Mouse (Mus musculus): ENCODE data around the gene Prim2. TPM values are rescaled to one million over a fixed set of nuclear protein-coding genes. Genes with fewer than 3 reads are reported as not detected.

Gene Prim2
- polyA plus RNA-seq, 1 experiment, result 15.6 TPM

DNA sequence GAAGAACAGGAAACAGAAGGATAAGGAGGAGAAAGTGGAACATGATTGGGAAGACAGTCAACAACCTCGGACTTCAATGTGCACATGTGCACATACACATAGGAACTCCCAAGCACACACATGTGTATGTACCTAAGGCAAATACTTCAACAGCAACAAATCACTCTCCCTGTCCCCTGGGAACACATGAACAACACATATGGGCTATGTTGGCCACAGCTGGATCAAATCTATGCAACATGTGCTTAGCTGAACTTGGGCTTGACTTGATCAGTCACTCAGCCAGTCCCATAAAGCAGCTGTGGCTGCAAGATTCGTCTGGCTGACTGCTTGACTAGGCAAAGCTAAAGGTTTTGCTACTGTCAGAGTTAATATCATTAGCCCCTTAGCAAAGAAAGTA lies 19.2 kb upstream of the Prim2 start:
- no peak for TF ChIP-seq POLR2A (IDR thresholded peaks at IDR 0.05; ENCODE audit: borderline replicate concordance, low read depth, low read length)
- no peaks in the 10 kb centered on the region for H3K4me1 ChIP-seq (ENCODE audit: control insufficient read depth, insufficient read depth, low read length)
- H3K27ac ChIP-seq (ENCODE audit: insufficient read depth, low read depth, low read length), result no peak overlapping the region
- no peak overlapping the region for H3K4me3 ChIP-seq (ENCODE audit: insufficient read depth, low read length)

DNA sequence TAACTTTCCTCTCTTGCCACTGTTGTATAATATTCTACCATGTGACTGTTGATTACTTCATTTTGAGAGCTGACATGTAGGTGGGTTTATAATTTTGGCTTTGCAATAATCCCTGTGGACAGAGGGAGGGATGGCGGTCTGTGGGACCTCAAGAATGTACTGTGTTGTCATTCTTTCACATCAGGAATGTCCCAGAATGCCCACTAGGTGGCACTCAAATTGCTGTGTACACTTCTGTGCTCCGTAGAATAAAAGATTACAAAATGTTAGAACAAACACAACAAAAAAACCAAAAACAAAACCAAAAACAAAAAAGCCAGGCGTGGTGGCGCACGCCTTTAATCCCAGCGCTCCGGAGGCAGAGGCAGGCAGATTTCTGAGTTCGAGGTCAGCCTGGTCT lies 14.9 kb upstream of the Prim2 start:
- no peaks in the 10 kb centered on the region for H3K4me1 ChIP-seq (ENCODE audit: control insufficient read depth, insufficient read depth, low read length)
- no peak overlapping the region for H3K4me3 ChIP-seq (ENCODE audit: insufficient read depth, low read length)
- no peak overlapping the region for H3K27ac ChIP-seq (ENCODE audit: insufficient read depth, low read depth, low read length)
- TF ChIP-seq POLR2A (IDR thresholded peaks at IDR 0.05; ENCODE audit: borderline replicate concordance, low read depth, low read length), result no peak
- TF ChIP-seq CTCF (IDR thresholded peaks at IDR 0.05; ENCODE audit: low read depth, low read length), result no peak

DNA sequence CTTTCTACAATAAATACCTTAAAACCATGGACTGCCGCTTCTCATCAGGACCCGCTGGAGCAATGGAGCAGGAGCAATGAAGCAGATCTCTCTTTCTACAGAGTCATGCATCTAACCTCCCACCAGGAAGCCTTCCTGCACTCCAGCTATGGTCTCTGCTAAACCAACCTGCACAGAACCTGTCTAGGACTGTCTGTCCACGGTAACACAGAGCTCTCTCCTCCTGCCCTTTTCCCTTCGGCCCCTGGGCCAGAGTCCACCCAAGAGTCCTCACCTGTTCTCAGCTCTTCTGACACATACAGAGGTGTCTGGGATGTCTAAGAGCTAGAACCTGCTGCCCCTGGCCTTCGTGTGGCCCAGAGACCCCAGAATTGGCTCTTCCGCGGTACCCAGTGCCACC lies 11.3 kb upstream of the Prim2 start:
- Histone ChIP-seq H3K4me3 (ENCODE audit: insufficient read depth, low read length) (no peak overlapping the region), H3K4me1 (ENCODE audit: control insufficient read depth, insufficient read depth, low read length) (no peaks in the 10 kb centered on the region), H3K27ac (ENCODE audit: insufficient read depth, low read depth, low read length) (no peak overlapping the region)
- TF ChIP-seq POLR2A (IDR thresholded peaks at IDR 0.05; ENCODE audit: borderline replicate concordance, low read depth, low read length) (no peak), CTCF (IDR thresholded peaks at IDR 0.05; ENCODE audit: low read depth, low read length) (no peak)

DNA sequence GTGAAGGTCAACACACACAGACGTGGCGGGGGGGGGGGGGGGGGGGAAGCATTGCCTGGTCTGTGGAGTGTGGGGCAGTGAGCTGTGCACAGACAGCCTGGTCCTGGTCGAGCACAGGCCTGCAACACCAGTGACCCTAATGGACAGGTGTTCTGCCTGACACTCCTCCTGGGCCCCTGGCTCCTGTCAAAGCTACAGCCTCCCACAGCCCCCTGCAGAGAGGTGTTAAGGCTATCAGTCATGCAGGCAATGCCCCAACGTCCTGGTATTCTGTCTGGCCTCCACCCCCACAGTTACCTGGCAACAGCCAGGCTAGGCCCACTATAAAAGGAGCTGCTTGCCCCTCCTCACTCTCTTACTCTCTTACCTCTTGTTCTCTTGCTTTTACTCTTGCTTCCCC lies 10.8 kb upstream of the Prim2 start:
- Histone ChIP-seq H3K27ac (ENCODE audit: insufficient read depth, low read depth, low read length) (no peak overlapping the region), H3K4me1 (ENCODE audit: control insufficient read depth, insufficient read depth, low read length) (no peaks in the 10 kb centered on the region), H3K4me3 (ENCODE audit: insufficient read depth, low read length) (no peak overlapping the region)
- no peak for TF ChIP-seq CTCF (IDR thresholded peaks at IDR 0.05; ENCODE audit: low read depth, low read length)
- no peak for TF ChIP-seq POLR2A (IDR thresholded peaks at IDR 0.05; ENCODE audit: borderline replicate concordance, low read depth, low read length)

DNA sequence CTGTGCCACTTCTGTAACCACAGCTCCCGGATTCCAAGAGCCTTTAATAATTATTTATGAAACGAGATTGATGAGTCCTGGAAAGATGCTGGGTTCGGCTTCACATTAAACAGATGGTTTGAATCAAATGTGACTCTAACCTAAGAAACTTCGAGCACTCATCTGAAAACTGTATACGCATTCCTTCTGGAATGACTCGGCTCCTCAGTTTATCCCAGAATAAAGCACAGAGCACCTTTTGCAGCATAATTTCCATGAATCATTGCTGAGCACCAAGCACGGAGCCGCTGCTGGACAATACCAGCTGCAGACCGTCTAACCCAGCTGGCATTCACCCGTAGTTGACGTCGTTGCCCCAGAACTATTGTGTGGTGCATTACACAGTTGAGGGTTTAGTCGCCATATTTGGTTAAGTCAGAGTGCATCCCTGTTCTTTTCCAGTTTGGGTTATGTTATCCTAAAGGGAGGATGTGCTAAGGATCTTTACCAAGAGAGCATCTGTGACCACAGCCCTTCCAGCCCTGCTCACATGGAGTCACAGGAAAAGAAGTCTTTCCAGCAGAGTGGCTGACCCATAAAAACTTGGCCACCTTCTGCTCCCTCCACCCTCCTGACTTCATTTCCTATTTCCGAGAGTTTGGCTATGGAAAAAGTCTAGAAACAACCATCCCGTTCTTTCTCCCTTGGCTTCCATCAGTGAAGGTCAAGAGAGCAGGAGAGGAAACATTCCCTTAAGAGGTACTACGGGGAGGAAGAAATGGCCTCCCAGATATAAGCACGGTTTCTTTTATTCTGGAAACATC lies 3.8 kb upstream of the Prim2 start:
- H3K4me1 ChIP-seq (ENCODE audit: control insufficient read depth, insufficient read depth, low read length), result no peaks in the 10 kb centered on the region
- H3K4me3 ChIP-seq (ENCODE audit: insufficient read depth, low read length), result no peak overlapping the region
- H3K27ac ChIP-seq (ENCODE audit: insufficient read depth, low read depth, low read length), result no peak overlapping the region
- TF ChIP-seq POLR2A (IDR thresholded peaks at IDR 0.05; ENCODE audit: borderline replicate concordance, low read depth, low read length), result no peak
- TF ChIP-seq CTCF (IDR thresholded peaks at IDR 0.05; ENCODE audit: low read depth, low read length), result no peak

DNA sequence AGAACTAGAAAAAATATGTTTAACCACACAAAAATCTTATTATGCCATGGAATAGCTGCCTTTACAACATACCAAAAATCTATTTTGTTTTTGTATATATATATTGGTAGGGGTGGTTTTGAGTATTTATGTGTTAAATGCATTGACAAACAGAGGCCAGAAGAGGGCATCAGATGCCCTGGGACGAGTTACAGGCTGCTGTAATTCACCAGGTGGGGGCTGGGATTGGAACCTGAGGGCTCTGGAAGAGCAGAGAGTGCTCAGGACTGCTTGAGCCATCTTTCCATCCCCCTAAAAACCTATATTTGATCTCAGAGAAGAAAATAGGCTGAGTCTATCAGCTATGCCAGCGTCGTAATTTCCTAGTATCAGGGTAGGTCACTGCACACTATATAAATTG lies 2.9 kb upstream of the Prim2 start:
- H3K27ac ChIP-seq (ENCODE audit: insufficient read depth, low read depth, low read length), result no peak overlapping the region
- TF ChIP-seq POLR2A (IDR thresholded peaks at IDR 0.05; ENCODE audit: borderline replicate concordance, low read depth, low read length) (no peak), CTCF (IDR thresholded peaks at IDR 0.05; ENCODE audit: low read depth, low read length) (no peak; the same call in 1 of the 2 replicates)
- H3K4me3 ChIP-seq (ENCODE audit: insufficient read depth, low read length), result no peak overlapping the region
- H3K4me1 ChIP-seq (ENCODE audit: control insufficient read depth, insufficient read depth, low read length), result no peaks in the 10 kb centered on the region

DNA sequence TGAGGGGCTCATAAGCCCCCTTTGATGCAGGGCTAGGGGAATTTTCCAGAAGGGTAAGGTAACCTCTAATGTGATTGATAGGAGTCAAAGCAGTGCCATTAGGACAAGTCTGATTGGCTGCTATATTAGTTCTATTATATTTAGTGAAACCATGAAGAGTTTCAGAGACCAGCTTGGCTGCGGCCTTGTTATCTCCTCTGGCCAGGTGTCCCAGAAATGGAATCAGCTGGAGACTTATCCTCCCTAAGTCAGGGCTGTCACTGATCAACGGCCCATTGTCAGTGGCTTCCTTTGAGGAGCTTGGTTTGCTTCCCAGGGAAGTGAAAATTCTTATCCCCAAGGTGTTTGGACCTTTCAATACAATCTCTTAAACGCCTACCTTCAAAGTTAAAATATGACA lies 2.5 kb upstream of the Prim2 start:
- Histone ChIP-seq H3K27ac (ENCODE audit: insufficient read depth, low read depth, low read length) (no peak overlapping the region), H3K4me1 (ENCODE audit: control insufficient read depth, insufficient read depth, low read length) (no peaks in the 10 kb centered on the region), H3K4me3 (ENCODE audit: insufficient read depth, low read length) (no peak overlapping the region)
- no peak for TF ChIP-seq CTCF (IDR thresholded peaks at IDR 0.05; ENCODE audit: low read depth, low read length)
- TF ChIP-seq POLR2A (IDR thresholded peaks at IDR 0.05; ENCODE audit: borderline replicate concordance, low read depth, low read length), result no peak

DNA sequence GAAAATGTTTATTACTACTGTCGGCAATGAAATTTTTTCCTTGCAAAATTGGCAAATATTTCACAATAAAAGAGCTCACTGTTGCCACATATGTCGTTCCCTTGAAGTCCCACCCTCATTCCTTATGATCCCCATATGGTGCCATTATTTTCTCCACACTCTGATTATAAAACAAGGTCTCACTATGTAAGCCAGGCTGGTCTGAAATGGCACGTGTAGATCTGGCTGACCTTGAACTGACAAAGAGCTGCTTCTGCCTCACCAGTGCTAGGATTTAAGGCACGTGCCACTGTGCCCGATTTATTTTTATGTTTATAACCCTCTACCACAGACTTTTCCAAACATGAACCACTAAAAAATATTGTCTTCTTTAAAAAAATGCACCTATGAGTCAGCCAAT lies 1.8 kb upstream of the Prim2 start:
- H3K4me1 ChIP-seq (ENCODE audit: control insufficient read depth, insufficient read depth, low read length), result no peaks in the 10 kb centered on the region
- TF ChIP-seq POLR2A (IDR thresholded peaks at IDR 0.05; ENCODE audit: borderline replicate concordance, low read depth, low read length) (no peak), CTCF (IDR thresholded peaks at IDR 0.05; ENCODE audit: low read depth, low read length) (no peak)
- no peak overlapping the region for H3K4me3 ChIP-seq (ENCODE audit: insufficient read depth, low read length)
- no peak overlapping the region for H3K27ac ChIP-seq (ENCODE audit: insufficient read depth, low read depth, low read length)

DNA sequence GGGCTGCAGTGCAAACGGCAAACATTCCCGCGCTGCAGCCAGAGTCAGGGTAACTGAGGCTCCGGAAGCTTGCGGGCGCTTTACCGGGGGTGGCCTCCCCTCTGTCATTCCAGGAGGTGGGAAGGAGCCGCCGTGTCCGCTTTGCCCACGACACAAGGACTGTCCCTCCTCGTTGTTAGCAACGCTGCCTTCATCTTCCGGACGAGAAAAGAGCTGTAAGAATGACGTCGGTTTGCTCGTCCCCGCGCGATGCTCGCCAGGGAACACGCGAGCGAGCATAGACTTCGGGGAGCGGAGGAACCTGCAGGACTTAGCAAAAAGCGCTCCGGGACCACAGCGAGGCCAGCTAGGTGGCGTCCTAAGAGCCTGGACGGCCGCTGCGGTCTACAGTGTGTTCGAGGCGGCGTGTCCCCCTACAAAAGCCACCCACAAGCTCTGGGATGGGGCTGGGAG lies 595 bp upstream of the Prim2 start:
- H3K4me3 ChIP-seq (ENCODE audit: insufficient read depth, low read length), result peak overlapping the region; percentile 95
- H3K4me1 ChIP-seq (ENCODE audit: control insufficient read depth, insufficient read depth, low read length), result no peaks in the 10 kb centered on the region
- H3K27ac ChIP-seq (ENCODE audit: insufficient read depth, low read depth, low read length), result peak overlapping the region; percentile 46
- TF ChIP-seq CTCF (IDR thresholded peaks at IDR 0.05; ENCODE audit: low read depth, low read length) (no peak), POLR2A (IDR thresholded peaks at IDR 0.05; ENCODE audit: borderline replicate concordance, low read depth, low read length) (no peak)

DNA sequence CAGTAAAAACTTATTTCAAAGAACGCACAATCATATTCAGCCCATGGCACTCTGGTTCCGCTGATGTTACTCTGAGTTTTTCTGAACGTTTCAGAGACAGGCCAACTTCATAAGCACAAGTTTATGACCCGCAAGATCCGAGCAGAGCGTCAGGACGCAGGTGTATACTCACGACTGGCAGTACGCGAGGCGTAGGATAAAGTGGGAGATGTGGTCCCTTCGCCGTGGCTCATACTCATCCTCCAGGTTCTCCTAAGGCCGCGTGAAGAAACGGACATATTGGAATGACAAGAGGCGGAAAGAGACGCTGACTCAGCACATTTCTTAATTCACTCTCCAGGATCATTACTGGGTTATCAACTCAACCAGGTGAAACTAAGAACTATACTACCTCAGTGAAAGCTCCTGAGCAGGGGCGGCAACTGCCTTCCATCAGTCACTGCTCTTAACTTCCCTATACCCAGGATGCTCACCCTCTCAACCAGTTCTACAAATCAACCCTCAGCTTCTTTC lies 5.9 kb downstream of the Prim2 start:
- H3K4me3 ChIP-seq (ENCODE audit: insufficient read depth, low read length), result no peak overlapping the region
- H3K4me1 ChIP-seq (ENCODE audit: control insufficient read depth, insufficient read depth, low read length), result no peaks in the 10 kb centered on the region
- TF ChIP-seq CTCF (IDR thresholded peaks at IDR 0.05; ENCODE audit: low read depth, low read length) (no peak), POLR2A (IDR thresholded peaks at IDR 0.05; ENCODE audit: borderline replicate concordance, low read depth, low read length) (no peak)
- H3K27ac ChIP-seq (ENCODE audit: insufficient read depth, low read depth, low read length), result no peak overlapping the region

Measured in bone marrow macrophage, adult 2 months (primary cell).